Mouse (Mus musculus): ENCODE results near the gene Clybl. TPM values are rescaled to one million over a fixed set of nuclear protein-coding genes. Genes with fewer than 3 reads are reported as not detected.

The Clybl gene
- total and polyA plus RNA-seq, 3 experiments: 13.4 to 36.6 TPM; not detected in 1

DNA sequence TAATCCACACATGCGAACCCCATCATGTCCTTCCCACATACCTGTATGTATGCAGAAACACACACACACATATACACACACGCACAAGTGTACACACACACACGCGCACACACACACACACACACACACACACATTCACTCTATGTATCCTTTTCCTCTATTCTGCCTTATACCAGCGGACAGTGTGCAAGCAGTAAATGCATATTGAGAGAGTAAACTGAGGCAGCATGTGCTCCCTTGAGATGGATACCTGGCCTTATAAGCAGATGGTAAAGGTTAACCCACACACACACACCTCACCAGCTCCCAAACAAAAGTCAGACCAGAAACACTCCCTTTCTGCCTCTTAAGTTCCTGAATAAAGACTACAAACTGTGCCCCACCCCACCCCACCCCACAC lies 204.3 kb downstream of the Clybl start:
- no peaks in the 10 kb centered on the region for H3K79me2 ChIP-seq (ENCODE audit: control insufficient read depth, insufficient read depth, low read length, poor library complexity)
- H3K27ac ChIP-seq (ENCODE audit: control insufficient read depth, low read depth, low read length): no peak overlapping the region
- DNase-seq (ENCODE audit: low read depth, low spot score): no peak
- no peak overlapping the region for H3K9ac ChIP-seq (ENCODE audit: control insufficient read depth, low read depth, low read length, poor library complexity, severe bottlenecking)
- no peaks in the 10 kb centered on the region for H3K27me3 ChIP-seq (ENCODE audit: control insufficient read depth in 1 of 2, insufficient read depth in 2 of 2, low read length in 2 of 2)
- no peaks in the 10 kb centered on the region for H3K9me3 ChIP-seq (replicated peaks; ENCODE audit: insufficient read depth, low read length)
- H3K36me3 ChIP-seq (ENCODE audit: control insufficient read depth in 1 of 2, insufficient read depth in 2 of 2, low read length in 2 of 2): peaks cover 0 to 1% of the 10 kb centered on the region in 2 experiments; a peak in 2 of 4 replicates
- H3K4me3 ChIP-seq (ENCODE audit: control insufficient read depth in 1 of 2, insufficient read depth in 1 of 2, low read depth in 2 of 2, low read length in 2 of 2): no peak overlapping the region
- TF ChIP-seq ELF1 (IDR thresholded peaks at IDR 0.05; ENCODE audit: low read depth, low read length) (no peak), JUND (IDR thresholded peaks at IDR 0.05; ENCODE audit: low read depth, low read length) (no peak), ZMIZ1 (IDR thresholded peaks at IDR 0.05; ENCODE audit: low read depth, low read length) (no peak), BHLHE40 (IDR thresholded peaks at IDR 0.05; ENCODE audit: borderline replicate concordance, low read depth, low read length) (no peak), NRF1 (IDR thresholded peaks at IDR 0.05; ENCODE audit: insufficient read depth, low read depth, low read length, poor library complexity, severe bottlenecking) (no peak), POLR2AphosphoS2 (IDR thresholded peaks at IDR 0.05; ENCODE audit: low read length) (no peak), ZNF384 (IDR thresholded peaks at IDR 0.05; ENCODE audit: low read depth, low read length) (no peak), MEF2A (IDR thresholded peaks at IDR 0.05; ENCODE audit: extremely low read depth, insufficient replicate concordance, low read depth, low read length, poor library complexity, severe bottlenecking) (no peak), MXI1 (IDR thresholded peaks at IDR 0.05; ENCODE audit: low read depth, low read length) (no peak), ETS1 (IDR thresholded peaks at IDR 0.05; ENCODE audit: low read depth, low read length) (no peak), MAX (IDR thresholded peaks at IDR 0.05; ENCODE audit: low read length) (no peak), CHD2 (IDR thresholded peaks at IDR 0.05; ENCODE audit: low read length) (no peak), E2F4 (IDR thresholded peaks at IDR 0.05; ENCODE audit: borderline replicate concordance, low read depth, low read length) (no peak), POLR2AphosphoS5 (IDR thresholded peaks at IDR 0.05; ENCODE audit: borderline replicate concordance, low read depth, low read length) (no peak)
- peaks cover under 1 to 3% of the 10 kb centered on the region in 2 experiments; a peak in 1 of 4 replicates for H3K4me1 ChIP-seq (ENCODE audit: control insufficient read depth in 1 of 2, insufficient read depth in 2 of 2, low read length in 2 of 2)

DNA sequence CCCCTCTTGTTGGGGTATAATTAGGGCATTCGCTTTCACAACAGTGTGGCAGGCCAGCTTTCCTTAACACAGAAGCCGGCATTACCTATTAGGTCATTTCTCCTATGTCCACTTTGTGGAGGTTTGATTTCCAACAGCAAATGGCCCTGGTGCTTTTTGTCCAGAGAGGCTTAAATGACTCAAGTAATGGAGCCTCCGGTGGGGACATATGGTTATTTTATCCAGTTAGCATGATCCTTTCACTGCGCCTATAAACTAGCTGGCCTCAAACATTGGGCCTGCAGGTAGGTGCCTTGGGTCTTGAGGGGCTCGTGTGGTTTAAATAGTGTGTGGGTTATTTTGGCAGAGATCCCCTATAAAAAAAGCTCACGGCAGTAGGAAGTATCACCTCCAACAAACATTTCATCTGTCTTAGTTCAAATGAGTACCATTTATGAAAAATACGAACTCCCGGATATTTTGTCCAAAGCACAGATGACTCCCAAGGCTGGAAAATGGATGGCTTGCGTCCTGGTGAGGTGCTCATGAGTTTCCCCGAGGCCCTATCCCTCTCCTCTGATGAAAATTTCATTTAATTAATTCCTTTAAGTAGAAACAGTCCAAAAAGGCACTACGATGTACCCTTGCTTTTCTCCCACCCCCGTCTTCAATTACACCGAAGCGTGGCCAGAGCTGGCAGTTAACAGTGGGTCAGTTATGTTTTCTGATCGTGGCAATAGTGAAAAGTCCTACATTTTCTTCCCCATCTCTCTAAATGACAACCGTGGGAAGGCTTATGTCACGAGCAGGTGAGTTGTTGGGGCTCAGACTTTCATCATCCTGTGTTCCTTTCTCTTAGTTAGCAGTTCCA lies 205.0 kb downstream of the Clybl start:
- TF ChIP-seq MYB (IDR thresholded peaks at IDR 0.05; ENCODE audit: low read depth, low read length): no peak
- no peak for TF ChIP-seq EP300 (IDR thresholded peaks at IDR 0.05; ENCODE audit: low read depth in 1 of 2, low read length in 2 of 2)
- no peak for TF ChIP-seq GABPA (IDR thresholded peaks at IDR 0.05; ENCODE audit: low read depth, low read length)
- no peak for TF ChIP-seq TBP (IDR thresholded peaks at IDR 0.05; ENCODE audit: low read depth, low read length)
- TF ChIP-seq E2F4 (IDR thresholded peaks at IDR 0.05; ENCODE audit: borderline replicate concordance, low read depth, low read length): no peak
- TF ChIP-seq ZNF384 (IDR thresholded peaks at IDR 0.05; ENCODE audit: low read depth, low read length): no peak
- no peak for TF ChIP-seq HCFC1 (IDR thresholded peaks at IDR 0.05; ENCODE audit: low read depth, low read length)
- TF ChIP-seq POLR2AphosphoS5 (IDR thresholded peaks at IDR 0.05; ENCODE audit: borderline replicate concordance, low read depth, low read length): no peak
- no peak for TF ChIP-seq GATA1 (IDR thresholded peaks at IDR 0.05; ENCODE audit: low read depth, low read length)
- no peak for TF ChIP-seq MAZ (IDR thresholded peaks at IDR 0.05; ENCODE audit: low read depth, low read length)
- TF ChIP-seq POLR2A (IDR thresholded peaks at IDR 0.05; ENCODE audit: control insufficient read depth in 1 of 2, insufficient read depth in 1 of 2, low read depth in 1 of 2, low read length in 2 of 2, poor library complexity in 1 of 2): no peak
- TF ChIP-seq SMC3 (IDR thresholded peaks at IDR 0.05; ENCODE audit: low read depth, low read length): no peak
- TF ChIP-seq USF2 (IDR thresholded peaks at IDR 0.05; ENCODE audit: borderline replicate concordance in 1 of 2, insufficient read depth in 1 of 2, low read depth in 1 of 2, low read length in 2 of 2): no peak
- no peak for TF ChIP-seq MAX (IDR thresholded peaks at IDR 0.05; ENCODE audit: low read length)
- TF ChIP-seq ZKSCAN1 (IDR thresholded peaks at IDR 0.05; ENCODE audit: low read depth, low read length): no peak
- no peak for TF ChIP-seq ZC3H11A (IDR thresholded peaks at IDR 0.05; ENCODE audit: low read depth, low read length)
- TF ChIP-seq CHD1 (IDR thresholded peaks at IDR 0.05; ENCODE audit: low read depth, low read length): no peak
- no peak for TF ChIP-seq TCF12 (IDR thresholded peaks at IDR 0.05; ENCODE audit: low read depth, low read length)
- TF ChIP-seq ELF1 (IDR thresholded peaks at IDR 0.05; ENCODE audit: low read depth, low read length): no peak
- TF ChIP-seq NRF1 (IDR thresholded peaks at IDR 0.05; ENCODE audit: insufficient read depth, low read depth, low read length, poor library complexity, severe bottlenecking): no peak
- DNase-seq (ENCODE audit: low read depth, low spot score): no peak
- H3K9ac ChIP-seq (ENCODE audit: control insufficient read depth, low read depth, low read length, poor library complexity, severe bottlenecking): no peak overlapping the region
- peaks cover 6 to 9% of the 10 kb centered on the region in 2 experiments; a peak in 3 of 4 replicates for H3K4me1 ChIP-seq (ENCODE audit: control insufficient read depth in 1 of 2, insufficient read depth in 2 of 2, low read length in 2 of 2)
- H3K27ac ChIP-seq (ENCODE audit: control insufficient read depth, low read depth, low read length): no peak overlapping the region
- H3K79me2 ChIP-seq (ENCODE audit: control insufficient read depth, insufficient read depth, low read length, poor library complexity): no peaks in the 10 kb centered on the region
- H3K27me3 ChIP-seq (ENCODE audit: control insufficient read depth in 1 of 2, insufficient read depth in 2 of 2, low read length in 2 of 2): no peaks in the 10 kb centered on the region
- no peaks in the 10 kb centered on the region for H3K9me3 ChIP-seq (replicated peaks; ENCODE audit: insufficient read depth, low read length)
- H3K36me3 ChIP-seq (ENCODE audit: control insufficient read depth in 1 of 2, insufficient read depth in 2 of 2, low read length in 2 of 2): peaks cover 0 to 8% of the 10 kb centered on the region in 2 experiments; a peak in 2 of 4 replicates
- H3K4me3 ChIP-seq (ENCODE audit: control insufficient read depth in 1 of 2, insufficient read depth in 1 of 2, low read depth in 2 of 2, low read length in 2 of 2): no peak overlapping the region
